Mouse (Mus musculus) cerebellum, postnatal 4 days (tissue): Measurements from ENCODE around the gene Cbarp.

Source experiments
- DNase-seq, 2 experiments: peaks; one replicate each; pipeline ENCODE4 v3.0.0; 2022; ENCODE audit warnings: low spot score in 2 of 2, mixed read lengths in 1 of 2

The Cbarp gene

GRCm38 (mm10) chr10:80123932-80124562 lies 16.6 kb downstream of the Cbarp start:
- no peak for DNase-seq

GRCm38 (mm10) chr10:80121639-80122038 lies 19.0 kb downstream of the Cbarp start:
- DNase-seq, result no peak

- no peak for DNase-seq
Measured at GRCm38 (mm10) chr10:80120146-80120545, 20.5 kb downstream of the Cbarp start.

GRCm38 (mm10) chr10:80118552-80118951 lies 22.1 kb downstream of the Cbarp start:
- DNase-seq, result no peak

- DNase-seq, result no peak
Measured at GRCm38 (mm10) chr10:80117736-80118135, 22.9 kb downstream of the Cbarp start.

GRCm38 (mm10) chr10:80116927-80117691 lies 23.5 kb downstream of the Cbarp start:
- DNase-seq, result no peak

GRCm38 (mm10) chr10:80116563-80116926 lies 24.1 kb downstream of the Cbarp start:
- no peak for DNase-seq

- DNase-seq, result no peak
Measured at GRCm38 (mm10) chr10:80115944-80116335, 24.7 kb downstream of the Cbarp start.

GRCm38 (mm10) chr10:80115290-80115943 lies 25.2 kb downstream of the Cbarp start, which contains the start of gene Stk11:
Gene Stk11 (plus strand): TSS chr10:80115803.
- peak; percentile 94 to 99 for DNase-seq

GRCm38 (mm10) chr10:80114341-80115284 lies 26.0 kb downstream of the Cbarp start:
- peak; percentile 84 to 90 for DNase-seq

GRCm38 (mm10) chr10:80107678-80108077 lies 33.0 kb downstream of the Cbarp start:
- no peak for DNase-seq

- no peak for DNase-seq
Measured at GRCm38 (mm10) chr10:80105926-80106325, 34.7 kb downstream of the Cbarp start.

- no peak for DNase-seq
Measured at GRCm38 (mm10) chr10:80105460-80105859, 35.2 kb downstream of the Cbarp start, which contains the start of gene Sbno2. Gene Sbno2 (minus strand): TSS chr10:80105571.

- DNase-seq, result no peak
Measured at GRCm38 (mm10) chr10:80104181-80104580, 36.5 kb downstream of the Cbarp start.

- no peak for DNase-seq
Measured at GRCm38 (mm10) chr10:80103032-80103431, 37.6 kb downstream of the Cbarp start.

- DNase-seq, result peak; percentile 67 to 84
Measured at GRCm38 (mm10) chr10:80102216-80102915, 38.3 kb downstream of the Cbarp start.

GRCm38 (mm10) chr10:80100982-80101381 lies 39.7 kb downstream of the Cbarp start:
- no peak for DNase-seq

GRCm38 (mm10) chr10:80098630-80099029 lies 42.0 kb downstream of the Cbarp start:
- no peak for DNase-seq

GRCm38 (mm10) chr10:80097275-80097674 lies 43.4 kb downstream of the Cbarp start:
- no peak for DNase-seq

- DNase-seq, result no peak
Measured at GRCm38 (mm10) chr10:80095547-80095946, 45.1 kb downstream of the Cbarp start.

GRCm38 (mm10) chr10:80094684-80095083 lies 46.0 kb downstream of the Cbarp start:
- DNase-seq, result no peak
